Mouse (Mus musculus): ENCODE measurements around the gene Mrgpra3.

Mrgpra3 gene

DNA sequence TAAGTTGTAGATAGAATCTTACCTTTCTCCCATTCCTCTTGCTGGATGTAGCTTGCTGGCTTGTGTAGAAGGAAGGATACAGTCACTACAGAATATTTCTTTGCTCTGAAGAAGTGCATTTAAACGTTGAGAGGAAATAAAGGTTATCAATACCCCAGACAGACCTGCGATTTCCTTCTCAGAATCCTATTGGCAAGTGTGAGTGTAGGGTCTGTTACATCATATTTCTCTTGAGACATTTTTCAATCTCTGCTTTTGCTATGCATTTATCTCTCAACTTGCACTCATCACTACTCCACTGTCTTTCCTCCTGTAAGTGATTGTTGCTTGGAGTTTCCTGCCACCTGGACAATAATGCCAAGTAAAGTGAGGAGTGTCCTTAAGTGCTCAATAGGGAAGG is at the start of gene Mrgpra3:
Mrgpra3 (minus strand) TSS at position 101 of the 400 bp plus-strand sequence.
- DNase-seq (ENCODE audit: low spot score): no peak
